8 mouse cellular contexts compared by ENCODE assay signal in the genomic region with DNA sequence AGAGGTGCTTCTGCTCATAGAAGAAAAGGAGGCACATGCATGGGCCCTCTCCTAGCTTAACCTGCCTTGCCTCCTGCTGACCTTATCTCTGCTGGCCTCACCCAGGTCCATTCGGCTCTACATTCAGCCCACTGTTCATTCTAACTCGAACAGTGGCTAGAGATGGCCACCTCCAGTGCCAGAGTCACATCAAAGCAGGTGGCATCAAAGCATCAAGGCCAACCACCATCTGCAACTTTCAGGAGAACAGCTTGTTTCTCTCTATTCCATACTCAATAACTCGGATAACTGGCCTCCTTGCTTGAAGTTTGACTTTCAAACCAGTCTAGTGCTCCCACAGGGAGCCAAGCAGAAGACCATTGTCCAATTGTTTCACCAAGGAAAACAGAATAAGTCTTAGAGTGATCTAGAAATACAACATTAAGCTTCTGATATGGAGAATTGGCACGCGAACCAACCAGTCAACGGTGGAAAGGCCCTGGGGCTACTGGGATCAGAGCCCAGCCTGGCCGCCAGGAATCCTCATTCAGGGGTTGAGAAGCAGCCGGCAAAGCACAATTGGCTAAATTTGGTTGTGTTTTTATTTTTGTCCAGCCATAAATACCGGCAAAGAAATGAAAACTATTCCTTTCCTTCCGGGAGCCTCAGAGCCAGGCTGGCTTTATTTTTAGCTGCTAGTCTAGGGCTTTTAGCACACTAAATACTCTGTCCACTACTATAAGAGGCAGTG.
A peak's percentile ranks its signal among the peaks of the same experiment; 100 is the strongest.
DNase-seq lines count a peak whose midpoint lies in the region; ATAC-seq and TF ChIP-seq lines count a peak whose summit lies in the region.
"Had no signal": no experiment of that assay in that cellular context is flagged by ENCODE, and none has a peak within 500 bp of the region (broad histone marks: within the 10 kb centered on the region; RNA-seq: fewer than 3 reads in every experiment).

No protein-coding gene starts in this region.

- no peaks in the 10 kb centered on the region for H3K9me3 ChIP-seq in heart, postnatal 0 days (replicated peaks; ENCODE audit: control insufficient read depth, low read length)

- peak overlapping the region; percentile 21; the same call in 1 of the 2 replicates for H3K27ac ChIP-seq in heart, postnatal 0 days (ENCODE audit: low read depth)

- no peak overlapping the region for H3K4me3 ChIP-seq in heart, postnatal 0 days (ENCODE audit: low read depth, low read length)

- no peak overlapping the region for H3K4me2 ChIP-seq in heart, postnatal 0 days (ENCODE audit: low read depth, low read length)
- H3K4me2 ChIP-seq: lung, embryonic 14.5 days had no signal

- TF ChIP-seq EP300 in heart, postnatal 0 days (IDR thresholded peaks at IDR 0.05; ENCODE audit: low read depth): no peak

- TF ChIP-seq CTCF in heart, postnatal 0 days (IDR thresholded peaks at IDR 0.05; ENCODE audit: low read depth): no peak

- no peak for ATAC-seq in heart, postnatal 0 days (ENCODE audit: insufficient read depth, low read depth)

- no peaks in the 10 kb centered on the region for H3K27me3 ChIP-seq in heart, postnatal 0 days (ENCODE audit: control insufficient read depth, insufficient read depth, low read length)

- peaks cover 14% of the 10 kb centered on the region; the same call in 1 of the 2 replicates for H3K4me1 ChIP-seq in heart, postnatal 0 days (ENCODE audit: control insufficient read depth, insufficient read depth)

- H3K36me3 ChIP-seq in heart, postnatal 0 days (replicated peaks; ENCODE audit: control insufficient read depth, insufficient read depth, low read length): no peaks in the 10 kb centered on the region

- DNase-seq in 3T3-L1 (ENCODE audit: low read depth, low spot score) (peak; percentile 6), NIH3T3 (ENCODE audit: low read depth) (peak; percentile 52)
- peak; percentile 82 to 88 for DNase-seq in cerebellum, postnatal 25 days
- DNase-seq in heart, postnatal 0 days (ENCODE audit: low spot score): no peak
- DNase-seq in urinary bladder, adult 18-20 months (ENCODE audit: low spot score in 2 of 2): no peak
- DNase-seq in right cerebral cortex, postnatal 14 days: no peak
- DNase-seq in right cerebral cortex, postnatal 10 days (ENCODE audit: low spot score in 2 of 2): no peak
- DNase-seq: lung, embryonic 14.5 days had no signal

- 43% methylated on average over 10 of the region's 10 CpGs for WGBS in heart, postnatal 0 days

- no peak overlapping the region for H3K9ac ChIP-seq in heart, postnatal 0 days (replicated peaks; ENCODE audit: low read depth, low read length)
- H3K9ac ChIP-seq: lung, embryonic 14.5 days had no signal

Comparison
In these comparisons a context has a peak if more than half of its experiments do, and no peak if none do; other contexts are left out.
1. DNase-seq: peak in 3T3-L1 (single experiment), NIH3T3 (single experiment) and cerebellum, postnatal 25 days (2 of 2); none in heart, postnatal 0 days (single experiment), urinary bladder, adult 18-20 months (0 of 2), right cerebral cortex, postnatal 14 days (single experiment) and right cerebral cortex, postnatal 10 days (0 of 2).